Mouse (Mus musculus) E14TG2a.4 (cell line): ENCODE results near the gene Rp9.
A peak's percentile ranks its signal among the peaks of the same experiment; 100 is the strongest.

Source experiments
- H3K27me3 ChIP-seq: 2 replicates; pipeline ENCODE4 v1.6.1; 2014; ENCODE audit warnings: low read length, control low read depth; ENCODE audit not compliant: insufficient read depth
- H3K36me3 ChIP-seq: 2 replicates; pipeline ENCODE4 v1.6.1; 2014; ENCODE audit warnings: low read length, control low read depth; ENCODE audit not compliant: insufficient read depth
- H3K4me1 ChIP-seq: replicated peaks from 2 replicates; pipeline ENCODE4 v1.6.1; 2014; ENCODE audit warnings: low read depth, low read length, control low read depth
- H3K4me3 ChIP-seq: replicated peaks from 2 replicates; pipeline ENCODE4 v1.5.1; 2014; ENCODE audit warnings: mild to moderate bottlenecking, low read length
- H3K9me3 ChIP-seq: 2 replicates; pipeline ENCODE4 v1.6.1; 2014; ENCODE audit warnings: low read length, control low read depth
- CTCF ChIP-seq: conservative IDR thresholded peaks from 2 replicates; pipeline ENCODE4 v1.5.1; 2014; ENCODE audit warnings: low read length
- NANOG ChIP-seq: IDR thresholded peaks from 2 replicates; pipeline ENCODE4 v1.6.1; 2014; ENCODE audit warnings: borderline replicate concordance, low read length, mixed read lengths
- POU5F1 ChIP-seq: IDR thresholded peaks from 2 replicates; pipeline ENCODE4 v1.6.1; 2014; ENCODE audit warnings: low read length, borderline replicate concordance

The Rp9 gene

GRCm38 (mm10) chr9:22469643-22470042 lies at the start of gene Rp9:
Gene Rp9, minus strand, starts transcription at chr9:22469743.
- H3K9me3 ChIP-seq, result no peaks in the 10 kb centered on the region
- H3K4me1 ChIP-seq, result peaks cover 12% of the 10 kb centered on the region
- TF ChIP-seq NANOG (no peak), POU5F1 (no peak), CTCF (no peak)

GRCm38 (mm10) chr9:22518394-22519041 lies 49.0 kb upstream of the Rp9 start:
- H3K36me3 ChIP-seq, result no peaks in the 10 kb centered on the region
- no peak overlapping the region for H3K4me3 ChIP-seq
- H3K4me1 ChIP-seq, result no peaks in the 10 kb centered on the region
- no peaks in the 10 kb centered on the region for H3K27me3 ChIP-seq
- peaks cover 14% of the 10 kb centered on the region for H3K9me3 ChIP-seq
- no peak for TF ChIP-seq NANOG
- no peak for TF ChIP-seq POU5F1
- peak; percentile 80 for TF ChIP-seq CTCF

More at GRCm38 (mm10) chr9:22469643-22470042, at the start of gene Rp9:
- Histone ChIP-seq H3K27me3 (peaks cover 3% of the 10 kb centered on the region; the same call in 1 of the 2 replicates), H3K4me3 (peak within 1 kb of the TSS; percentile 89), H3K36me3 (peaks cover 13% of the 10 kb centered on the region)

- TF ChIP-seq POU5F1 (no peak), CTCF (no peak), NANOG (no peak)
- no peaks in the 10 kb centered on the region for H3K36me3 ChIP-seq
- peaks cover 7% of the 10 kb centered on the region; the same call in 1 of the 2 replicates for H3K4me1 ChIP-seq
- H3K9me3 ChIP-seq, result no peaks in the 10 kb centered on the region
- H3K4me3 ChIP-seq, result no peak overlapping the region
- no peaks in the 10 kb centered on the region for H3K27me3 ChIP-seq
Observed at GRCm38 (mm10) chr9:22515076-22515475, 45.5 kb upstream of the Rp9 start.

- TF ChIP-seq POU5F1, result no peak
- no peak for TF ChIP-seq NANOG
- TF ChIP-seq CTCF, result no peak
- Histone ChIP-seq H3K27me3 (no peaks in the 10 kb centered on the region), H3K36me3 (peaks cover 3% of the 10 kb centered on the region; the same call in 1 of the 2 replicates), H3K4me3 (no peak overlapping the region), H3K4me1 (peaks cover 19% of the 10 kb centered on the region), H3K9me3 (no peaks in the 10 kb centered on the region)
Observed at GRCm38 (mm10) chr9:22505574-22505973, 36.0 kb upstream of the Rp9 start.

GRCm38 (mm10) chr9:22503581-22503980 lies 34.0 kb upstream of the Rp9 start:
- H3K36me3 ChIP-seq, result peaks cover 10% of the 10 kb centered on the region

GRCm38 (mm10) chr9:22502972-22503371 lies 33.4 kb upstream of the Rp9 start:
- H3K27me3 ChIP-seq, result no peaks in the 10 kb centered on the region
- H3K9me3 ChIP-seq, result no peaks in the 10 kb centered on the region
- peaks cover 8% of the 10 kb centered on the region; the same call in 1 of the 2 replicates for H3K4me1 ChIP-seq
- TF ChIP-seq POU5F1, result no peak
- no peak for TF ChIP-seq NANOG
- no peak for TF ChIP-seq CTCF
- H3K4me3 ChIP-seq, result no peak overlapping the region
- peaks cover 10% of the 10 kb centered on the region for H3K36me3 ChIP-seq

More at GRCm38 (mm10) chr9:22503581-22503980, 34.0 kb upstream of the Rp9 start:
- Histone ChIP-seq H3K27me3 (no peaks in the 10 kb centered on the region), H3K9me3 (no peaks in the 10 kb centered on the region), H3K4me1 (peaks cover 8% of the 10 kb centered on the region; the same call in 1 of the 2 replicates), H3K4me3 (no peak overlapping the region)
- TF ChIP-seq NANOG (no peak), CTCF (no peak), POU5F1 (no peak)

GRCm38 (mm10) chr9:22497021-22497767 lies 27.7 kb upstream of the Rp9 start:
- Histone ChIP-seq H3K4me3 (no peak overlapping the region), H3K9me3 (no peaks in the 10 kb centered on the region), H3K36me3 (peaks cover 7% of the 10 kb centered on the region), H3K27me3 (no peaks in the 10 kb centered on the region), H3K4me1 (peaks cover 8% of the 10 kb centered on the region)
- TF ChIP-seq NANOG (no peak), CTCF (no peak), POU5F1 (no peak)

GRCm38 (mm10) chr9:22495133-22495532 lies 25.6 kb upstream of the Rp9 start:
- TF ChIP-seq NANOG (no peak), CTCF (peak; percentile 70)
- H3K27me3 ChIP-seq, result no peaks in the 10 kb centered on the region
- peaks cover 8% of the 10 kb centered on the region for H3K4me1 ChIP-seq
- H3K9me3 ChIP-seq, result no peaks in the 10 kb centered on the region
- no peak overlapping the region for H3K4me3 ChIP-seq
- peaks cover 7% of the 10 kb centered on the region for H3K36me3 ChIP-seq

GRCm38 (mm10) chr9:22494203-22494807 lies 24.8 kb upstream of the Rp9 start:
- H3K9me3 ChIP-seq, result no peaks in the 10 kb centered on the region
- 0 out of 2 replicates have a peak, but pooled peaks cover 1% of the 10 kb centered on the region for H3K36me3 ChIP-seq
- H3K27me3 ChIP-seq, result no peaks in the 10 kb centered on the region
- no peak for TF ChIP-seq NANOG
- TF ChIP-seq CTCF, result peak; percentile 37
- 0 out of 2 replicates have a peak overlapping the region, but pooled peaks have one; percentile 24 for H3K4me3 ChIP-seq
- peaks cover 11% of the 10 kb centered on the region for H3K4me1 ChIP-seq
